Mouse (Mus musculus) heart, postnatal 10 days (tissue): ENCODE data around the gene Chn2. TPM values are rescaled to one million over a fixed set of nuclear protein-coding genes. Genes with fewer than 3 reads are reported as not detected.
A peak's percentile ranks its signal among the peaks of the same experiment; 100 is the strongest.

Experiments used
- DNase-seq, 2 experiments: peaks; one replicate each; pipeline ENCODE4 v3.0.0; 2021
- intact Hi-C: fragments of 180-260 bp; cut with DNase I; formaldehyde crosslinking; loops from one replicate; pipeline ENCODE4 v1.15.1; 2025
- total RNA-seq, 2 experiments: library from RNA; stranded (reverse); gene quantifications; 2 replicates each; pipeline ENCODE4 v1.2.3; 2021

The Chn2 gene
- total RNA-seq, 2 experiments from 2014 or later = 5.2 to 6.0 TPM

DNA sequence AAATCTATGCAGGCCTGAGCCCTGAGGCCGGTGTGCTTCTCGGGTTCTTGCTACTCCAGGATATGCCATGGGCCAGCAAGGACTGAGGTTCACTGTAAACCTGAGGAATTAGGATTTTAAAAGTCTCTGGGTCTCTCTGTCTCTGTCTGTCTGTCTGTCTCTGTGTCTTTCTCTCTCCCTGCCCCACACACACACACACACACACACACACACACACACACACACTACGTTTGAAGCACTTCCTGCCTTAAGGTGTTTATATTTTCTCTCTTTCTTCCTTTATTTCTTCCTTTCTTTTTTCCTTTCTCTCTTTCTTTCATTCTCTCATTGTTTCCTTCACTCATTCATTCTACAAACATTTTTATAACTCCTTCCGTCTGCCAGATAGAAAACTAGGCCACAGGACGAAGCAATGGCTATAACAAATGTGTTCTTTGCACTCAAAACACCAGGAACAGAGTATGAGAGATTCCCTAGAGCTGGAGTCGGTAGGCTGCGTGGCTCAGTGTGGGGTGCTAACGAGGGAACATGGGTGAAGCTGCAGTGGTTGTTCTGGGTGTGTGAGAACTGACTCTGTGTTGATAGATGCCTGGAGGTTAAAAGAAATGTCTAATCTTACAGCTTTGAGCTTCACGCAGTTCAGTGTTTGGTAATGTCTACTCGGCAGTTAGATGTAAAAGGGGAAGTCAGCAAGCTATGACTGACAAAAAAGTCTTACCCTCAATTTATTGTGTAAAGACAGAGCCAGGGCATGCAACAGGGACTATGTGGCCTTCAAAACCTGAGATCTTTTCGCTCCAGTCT is 103.7 kb downstream of the Chn2 start:
- intact Hi-C loops = no loop called here
- DNase-seq = no peak

DNA sequence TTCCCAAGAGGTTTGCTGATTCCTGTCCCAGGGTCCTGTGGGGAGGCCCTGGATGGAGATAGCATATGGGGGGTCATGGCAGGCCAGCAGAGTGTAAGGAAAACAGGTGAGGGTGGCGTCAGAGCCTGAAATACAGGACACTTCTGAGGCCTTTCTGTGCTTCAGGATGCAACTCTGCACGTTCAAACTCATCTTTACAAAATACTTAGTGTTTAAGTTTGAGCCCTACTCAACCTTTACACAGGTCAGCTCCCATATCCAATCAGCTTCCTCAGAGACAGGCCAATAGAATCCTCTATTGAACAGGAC is 104.3 kb downstream of the Chn2 start:
- DNase-seq = no peak
- intact Hi-C loops = no loop called here

- intact Hi-C loops = no loop called here
Observed at GRCm38 (mm10) chr6:54148844-54149526, 109.6 kb downstream of the Chn2 start.

GRCm38 (mm10) chr6:54150821-54151220 is 111.5 kb downstream of the Chn2 start:
- no peak for DNase-seq
- intact Hi-C loops = no loop called here

More at GRCm38 (mm10) chr6:54148844-54149526, 109.6 kb downstream of the Chn2 start:
- no peak for DNase-seq

GRCm38 (mm10) chr6:54151443-54152241 is 112.3 kb downstream of the Chn2 start:
- DNase-seq = no peak
- intact Hi-C loops = no loop called here

GRCm38 (mm10) chr6:54157097-54157496 is 117.7 kb downstream of the Chn2 start:
- no peak for DNase-seq
- intact Hi-C loops = no loop called here

DNA sequence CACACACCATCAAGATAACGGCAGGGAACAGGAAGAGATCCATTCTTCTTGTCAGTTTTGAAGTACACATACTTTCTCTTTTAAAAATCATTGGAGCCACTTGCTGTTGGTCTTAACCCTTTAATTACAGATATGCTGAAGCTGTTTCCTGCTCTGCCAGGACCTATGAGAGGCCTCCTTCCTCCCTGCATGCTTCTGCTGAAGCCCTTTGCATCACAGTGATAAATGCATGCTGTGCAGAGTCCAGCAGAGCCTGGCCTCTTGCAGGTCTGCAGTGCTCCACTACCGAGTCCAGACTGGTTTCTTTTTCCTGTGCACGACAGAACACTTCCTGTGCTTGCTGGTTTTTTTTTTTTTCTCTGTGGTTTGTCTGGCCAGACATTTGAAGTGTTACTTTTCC is 119.0 kb downstream of the Chn2 start:
- intact Hi-C loops = no loop called here
- peak in 1 of 2 experiments; percentile 14 for DNase-seq

DNA sequence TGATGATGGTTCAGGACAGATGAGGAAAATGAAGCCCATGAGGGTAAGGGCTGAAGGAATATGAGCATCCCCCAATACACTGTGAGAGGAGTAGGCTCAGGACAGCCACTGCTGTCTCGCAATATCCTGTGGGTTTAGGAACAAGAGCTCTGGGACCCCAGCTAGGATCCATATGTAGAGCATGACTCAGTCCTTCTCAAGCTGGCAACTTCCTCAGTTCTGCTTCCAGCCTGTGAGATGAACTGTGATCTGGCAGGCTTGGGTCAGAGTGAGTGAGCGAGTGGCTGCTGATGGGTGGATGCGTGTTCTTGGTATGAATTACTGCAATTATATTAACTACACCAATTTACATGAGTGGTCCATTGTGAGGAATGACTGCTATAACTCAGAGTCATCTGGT is 121.3 kb downstream of the Chn2 start:
- intact Hi-C loops = loop anchor here (5.0 kb wide), 1 partner anchor 198 kb away; no protein-coding TSS in a partner anchor
- DNase-seq = no peak

GRCm38 (mm10) chr6:54161246-54161645 is 121.9 kb downstream of the Chn2 start:
- DNase-seq = no peak
- intact Hi-C loops = loop anchor here (5.0 kb wide), 1 partner anchor 199 kb away; no protein-coding TSS in a partner anchor

- intact Hi-C loops = loop anchor here (5.0 kb wide), 1 partner anchor 200 kb away; no protein-coding TSS in a partner anchor
- no peak for DNase-seq
Observed at GRCm38 (mm10) chr6:54162321-54162720, 123.0 kb downstream of the Chn2 start.

DNA sequence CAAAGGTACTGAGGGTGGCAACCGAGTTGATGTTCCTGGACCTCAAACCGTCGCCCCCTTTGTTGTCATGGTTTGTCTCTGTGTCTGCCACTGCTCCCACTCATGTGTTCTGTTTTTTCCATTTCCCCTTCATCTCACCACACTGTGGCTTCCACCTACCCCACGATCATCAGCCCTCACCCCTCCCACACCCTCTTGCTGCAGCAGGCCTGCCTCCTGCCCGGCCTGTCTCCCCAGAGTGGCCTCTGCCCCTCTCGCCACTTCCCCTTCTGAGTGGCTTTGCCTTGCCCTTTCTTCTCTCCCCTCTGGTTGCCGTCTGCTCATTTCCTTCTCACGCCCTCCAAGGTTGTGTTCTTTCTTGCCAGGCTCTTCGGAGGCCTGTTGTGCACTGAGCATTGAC is 123.4 kb downstream of the Chn2 start:
- intact Hi-C loops = loop anchor here (5.0 kb wide), 1 partner anchor 200 kb away; no protein-coding TSS in a partner anchor
- peak in 1 of 2 experiments; percentile 19 for DNase-seq

DNA sequence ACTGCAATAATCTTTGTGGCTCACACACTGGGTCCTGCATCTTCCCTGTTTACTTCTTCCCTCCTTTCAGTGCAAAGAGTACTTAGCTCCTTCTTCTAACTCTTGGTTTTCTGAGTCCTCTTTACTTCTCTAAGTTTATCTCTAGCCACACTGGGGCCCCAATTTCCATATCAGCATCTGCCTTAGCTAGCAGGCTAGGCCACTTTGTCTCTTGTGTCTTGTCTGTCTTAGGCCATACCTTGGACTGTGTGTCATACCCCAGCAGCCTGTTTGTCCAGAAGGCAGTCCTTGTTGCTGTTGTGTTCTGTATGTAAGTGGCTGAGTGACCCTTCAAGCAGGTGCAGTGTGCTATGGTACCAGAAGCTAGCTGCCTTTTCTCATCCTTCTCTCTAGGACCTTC is 124.3 kb downstream of the Chn2 start:
- intact Hi-C loops = loop anchor here (1.0 to 5.0 kb wide), 2 partner anchors 129 to 201 kb away; no protein-coding TSS in a partner anchor
- DNase-seq = no peak

DNA sequence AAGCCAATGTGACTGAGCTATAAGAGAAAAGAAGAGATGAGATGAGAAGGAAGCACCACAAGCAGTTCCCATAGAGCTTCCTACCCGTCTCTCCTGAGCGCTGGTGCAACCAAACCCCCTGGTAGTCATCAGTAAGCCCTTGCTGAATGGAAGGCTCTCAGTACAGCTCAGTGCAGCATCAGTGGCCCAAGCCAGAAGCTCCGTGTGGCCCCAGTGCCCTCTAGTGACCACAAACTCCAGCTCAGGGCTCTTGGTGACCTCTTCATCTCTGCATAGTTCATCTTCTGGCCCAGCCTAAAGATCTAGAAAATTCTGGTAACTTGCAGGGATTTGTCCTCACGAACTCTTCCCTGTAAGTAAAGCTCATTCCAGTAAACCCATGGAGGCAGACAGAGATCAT is 125.4 kb downstream of the Chn2 start:
- intact Hi-C loops = loop anchor here (1.0 to 5.0 kb wide), 3 partner anchors 130 to 382 kb away; no protein-coding TSS in a partner anchor
- DNase-seq = peak; percentile 71 to 72

DNA sequence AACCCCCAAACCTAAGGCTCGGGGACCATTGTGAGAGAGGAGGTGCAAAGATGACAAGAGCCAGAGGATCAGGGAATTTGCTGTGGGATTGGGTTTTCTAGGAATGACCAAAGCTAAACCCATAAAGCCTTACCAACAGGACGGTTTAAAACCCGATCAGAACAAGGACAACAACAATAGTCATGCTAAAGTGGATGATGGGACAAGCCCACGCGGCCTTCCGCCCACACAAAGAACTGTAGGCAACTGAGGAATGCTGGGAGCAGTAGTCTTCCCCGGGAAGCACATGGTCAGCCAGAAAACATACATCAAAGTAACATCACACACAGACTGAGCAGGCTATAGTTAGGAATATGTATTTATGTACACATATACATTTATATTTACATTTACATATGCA is 125.9 kb downstream of the Chn2 start:
- intact Hi-C loops = loop anchor here (5.0 kb wide), 1 partner anchor 383 kb away; no protein-coding TSS in a partner anchor
- no peak for DNase-seq

DNA sequence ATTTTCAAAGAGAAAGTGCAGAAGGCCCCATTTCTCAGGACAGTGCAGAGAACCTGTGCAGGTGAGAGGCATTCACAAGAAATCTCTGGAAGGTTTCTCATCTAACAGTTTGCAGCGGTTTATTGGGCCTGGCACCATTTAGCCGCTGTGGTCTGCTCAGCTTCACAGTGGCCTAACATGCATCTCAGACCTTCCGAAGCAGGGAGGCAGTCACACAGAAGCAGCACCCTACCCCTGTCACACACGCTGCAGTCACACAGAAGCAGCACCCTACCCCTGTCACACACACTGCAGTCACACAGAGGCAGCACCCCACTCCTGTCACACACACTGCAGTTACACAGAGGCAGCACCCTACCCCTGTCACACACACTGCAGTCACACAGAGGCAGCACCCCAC is 126.5 kb downstream of the Chn2 start:
- intact Hi-C loops = loop anchor here (5.0 kb wide), 1 partner anchor 384 kb away; no protein-coding TSS in a partner anchor
- DNase-seq = no peak

GRCm38 (mm10) chr6:54166991-54167546 is 127.7 kb downstream of the Chn2 start:
- no peak for DNase-seq
- intact Hi-C loops = loop anchor here (5.0 kb wide), 1 partner anchor 385 kb away; no protein-coding TSS in a partner anchor

DNA sequence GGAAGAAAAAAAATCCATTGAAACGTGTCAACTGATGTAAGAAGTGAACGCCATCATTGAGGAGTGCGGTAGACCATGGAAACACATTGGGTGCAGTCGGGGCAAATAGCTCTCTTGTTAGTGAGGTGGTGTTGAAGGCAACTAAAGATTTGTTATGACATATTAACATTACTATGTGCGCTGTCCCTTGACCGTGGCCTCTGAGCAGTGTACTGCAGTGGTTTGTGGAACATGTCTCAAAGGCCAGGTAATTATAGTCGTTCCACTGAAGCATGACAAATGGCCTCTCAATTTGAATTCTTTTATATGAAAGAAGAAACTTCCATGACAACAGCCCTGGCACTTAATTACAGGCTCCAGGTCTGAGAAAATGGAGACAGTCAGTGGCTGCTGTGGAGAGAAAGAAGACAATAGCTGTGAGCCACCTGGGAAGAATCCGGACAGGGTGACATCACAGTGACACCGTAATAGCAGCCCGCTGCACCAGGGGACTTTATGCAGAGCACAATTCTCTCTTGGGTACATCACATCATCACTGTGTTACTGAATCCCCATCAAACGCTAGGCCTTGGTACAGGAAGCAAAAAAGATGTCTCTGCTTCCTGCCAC is 131.0 kb downstream of the Chn2 start:
- no peak for DNase-seq
- intact Hi-C loops = no loop called here

DNA sequence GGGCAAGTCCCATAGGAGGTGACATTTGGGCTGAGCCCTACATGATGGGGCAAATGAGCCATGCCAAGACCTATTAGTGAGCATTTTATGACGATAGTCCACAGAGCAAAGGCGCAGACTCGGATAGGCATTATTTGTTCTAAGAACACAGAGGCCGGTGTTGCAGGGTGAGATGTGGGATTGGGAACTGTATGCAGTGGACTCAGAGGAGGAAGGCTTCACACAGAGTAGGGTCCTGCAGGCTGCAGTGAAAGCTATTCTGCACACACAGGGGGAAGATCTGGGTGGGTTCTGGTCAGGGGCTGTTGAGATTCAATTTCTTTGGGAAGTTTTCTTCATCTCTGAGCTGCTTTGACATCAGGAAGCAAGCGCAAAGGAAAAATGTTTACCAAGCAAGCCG is 132.0 kb downstream of the Chn2 start:
- no peak for DNase-seq
- intact Hi-C loops = no loop called here

- intact Hi-C loops = no loop called here
- DNase-seq = no peak
Observed at GRCm38 (mm10) chr6:54175473-54176215, 136.3 kb downstream of the Chn2 start.
